Mouse (Mus musculus) left cerebral cortex, postnatal 36 days (tissue): Measurements from ENCODE around the gene Uqcc1. TPM values are rescaled to one million over a fixed set of nuclear protein-coding genes. Genes with fewer than 3 reads are reported as not detected.
A peak's percentile ranks its signal among the peaks of the same experiment; 100 is the strongest.
"Not testable (repeated sequence)": the region's sequence is repeated elsewhere in the genome, so short reads cannot be mapped to it uniquely, and the experiment has no call there.

ENCODE experiments used
- DNase-seq, 2 experiments: peaks; one replicate each; pipeline ENCODE4 v3.0.0; 2021 to 2022; ENCODE audit warnings: low spot score in 2 of 2, mixed read lengths in 1 of 2
- intact Hi-C: fragments of 180-260 bp; cut with DNase I; formaldehyde crosslinking; loops from one replicate; pipeline ENCODE4 v1.15.1; 2025
- total RNA-seq, 2 experiments: library from RNA; stranded (reverse); gene quantifications; 2 replicates each; pipeline ENCODE4 v1.2.3; 2021

Uqcc1 gene
- total RNA-seq, 2 experiments from 2014 or later = 66.0 to 70.6 TPM

DNA sequence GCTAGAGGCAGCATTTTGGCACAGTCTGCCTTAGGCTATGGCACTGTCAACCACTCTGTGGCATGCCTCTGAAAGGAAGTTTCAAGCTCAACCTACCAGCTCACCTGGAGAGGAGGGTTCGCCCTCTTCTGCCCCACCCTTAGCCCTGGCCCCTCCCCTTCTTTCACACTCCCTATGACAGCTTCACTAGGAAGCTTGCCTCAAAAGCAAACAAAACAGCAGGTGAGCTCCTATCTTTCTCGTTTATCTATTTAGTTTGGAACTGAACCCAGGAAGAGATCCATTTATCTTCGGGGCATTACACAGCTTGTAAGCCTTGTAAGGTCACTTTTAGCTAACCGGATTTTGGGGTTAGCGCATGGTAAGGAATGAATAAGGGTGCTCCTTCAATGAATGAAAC lies 60.3 kb downstream of the Uqcc1 start:
- DNase-seq = no peak
- intact Hi-C loops = no loop called here

DNA sequence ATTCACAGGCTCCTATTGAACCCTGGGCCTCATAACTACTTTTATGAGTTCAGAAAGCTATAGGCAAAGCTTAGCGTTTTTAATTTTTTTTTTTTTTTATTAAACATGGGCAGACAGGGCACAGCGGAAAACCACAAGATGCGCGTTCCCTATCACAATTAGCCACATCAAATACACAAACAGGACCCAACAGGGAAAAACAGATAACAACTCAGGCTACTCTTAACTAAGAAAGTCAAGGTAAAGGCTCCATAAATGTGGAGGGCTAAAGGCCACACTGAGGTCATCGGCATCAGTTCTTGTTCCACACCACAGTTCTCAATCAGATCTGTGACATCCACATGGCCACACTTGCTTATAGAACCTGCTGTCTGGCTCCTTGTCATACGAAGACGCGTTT lies 61.8 kb downstream of the Uqcc1 start:
- intact Hi-C loops = no loop called here
- no peak for DNase-seq

GRCm38 (mm10) chr2:155863301-155863867 lies 66.7 kb downstream of the Uqcc1 start:
- no peak for DNase-seq
- intact Hi-C loops = no loop called here

DNA sequence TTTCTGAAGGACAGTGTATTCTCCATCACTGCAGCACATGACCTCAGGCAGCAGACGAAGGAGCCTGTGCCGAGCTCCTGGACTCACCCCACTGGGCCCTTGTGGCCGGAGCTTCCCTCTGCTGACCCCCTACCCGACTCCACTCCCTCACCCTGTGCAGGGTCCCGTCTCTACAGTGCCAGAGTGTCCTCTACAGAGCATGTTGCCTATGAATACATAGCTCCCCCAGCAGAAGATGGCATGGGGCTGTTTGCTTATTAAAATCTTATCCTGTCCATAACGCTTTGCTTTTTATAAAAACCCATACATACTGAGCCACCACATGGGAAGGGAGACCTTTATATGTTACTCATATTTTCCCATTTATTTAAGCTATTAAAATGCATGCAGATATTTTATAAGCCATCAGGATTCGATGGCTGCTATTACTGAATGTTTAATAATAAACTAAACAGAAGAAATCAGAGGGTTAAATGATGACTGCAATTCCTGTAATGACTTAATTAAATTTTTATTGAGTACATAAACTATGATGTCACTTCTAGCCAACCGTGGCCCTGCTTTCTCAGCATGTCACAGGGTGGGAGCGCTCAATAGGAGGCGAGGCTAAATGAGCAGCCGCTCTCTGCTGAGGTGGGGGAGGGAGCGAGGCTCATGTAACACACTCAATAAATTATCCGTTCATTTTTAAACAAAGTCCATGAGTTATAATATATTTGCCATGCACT lies 67.4 kb downstream of the Uqcc1 start:
- no peak for DNase-seq
- intact Hi-C loops = no loop called here

DNA sequence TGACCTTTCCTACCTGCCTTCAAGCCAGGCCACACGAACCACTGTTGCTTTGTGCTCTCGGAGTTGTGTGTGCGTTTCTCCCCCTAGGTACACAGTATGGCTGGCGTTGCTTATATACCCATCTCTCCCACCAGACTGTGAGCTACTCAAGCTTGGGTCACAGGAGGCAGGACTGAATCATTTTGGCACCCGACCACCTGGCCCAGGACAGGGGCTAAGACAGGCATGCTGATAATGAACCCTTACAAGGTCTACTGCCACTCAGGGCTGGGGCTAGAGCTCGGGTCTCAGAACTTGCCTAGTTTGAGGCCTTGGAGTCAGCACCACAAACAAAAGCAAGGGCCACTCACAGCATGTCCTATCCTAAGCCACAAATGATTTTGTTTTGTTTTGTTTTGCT lies 68.5 kb downstream of the Uqcc1 start:
- intact Hi-C loops = no loop called here

DNA sequence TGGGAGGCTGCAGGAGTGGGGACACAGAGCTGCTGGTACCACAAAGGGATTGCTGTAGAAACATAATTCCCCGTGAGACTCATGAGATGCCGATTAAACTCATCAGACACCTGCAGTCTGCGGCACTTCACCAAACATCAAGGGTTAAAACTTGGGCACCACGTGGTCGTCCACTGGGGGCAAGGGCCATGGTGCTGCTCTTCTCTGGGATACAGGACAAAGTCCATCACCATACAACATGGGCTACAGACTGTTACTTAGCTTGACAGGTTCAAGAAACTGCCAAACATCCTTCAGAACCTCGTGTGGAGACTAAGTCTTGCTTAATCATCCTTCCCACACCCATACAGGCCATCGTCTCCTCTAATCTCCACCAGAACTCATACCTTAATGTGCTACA lies 70.0 kb downstream of the Uqcc1 start:
- no peak for DNase-seq
- intact Hi-C loops = no loop called here

More for the DNA sequence above, 68.5 kb downstream of the Uqcc1 start:
- no peak for DNase-seq

- no peak for DNase-seq
- intact Hi-C loops = no loop called here
Observed at GRCm38 (mm10) chr2:155852536-155852935, 77.6 kb downstream of the Uqcc1 start.

GRCm38 (mm10) chr2:155850120-155850519 lies 80.0 kb downstream of the Uqcc1 start:
- DNase-seq = no peak

GRCm38 (mm10) chr2:155849464-155849863 lies 80.6 kb downstream of the Uqcc1 start:
- intact Hi-C loops = no loop called here
- no peak for DNase-seq

More at GRCm38 (mm10) chr2:155850120-155850519, 80.0 kb downstream of the Uqcc1 start:
- intact Hi-C loops = no loop called here

DNA sequence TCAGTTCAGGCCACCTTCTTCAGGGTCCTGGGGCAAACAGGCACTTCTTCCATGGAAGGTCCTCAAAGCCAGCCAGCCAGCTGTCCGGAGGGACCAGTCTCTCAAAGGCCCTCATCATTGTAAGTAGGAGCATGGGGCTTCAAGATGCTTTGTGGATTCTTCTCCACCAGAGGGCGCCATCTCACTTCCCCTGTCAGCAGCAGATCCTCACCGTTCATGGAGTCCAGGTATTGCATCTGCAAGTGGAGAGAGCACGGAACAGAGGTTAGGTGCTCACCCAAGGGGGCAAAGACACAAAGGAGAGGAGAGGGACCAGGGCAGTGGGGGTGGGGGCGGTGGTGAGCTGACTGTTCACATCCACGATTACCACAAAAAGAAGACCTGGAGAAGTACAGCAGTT lies 81.8 kb downstream of the Uqcc1 start:
- intact Hi-C loops = loop anchor here (1.0 kb wide), 1 partner anchor 98 kb away; no protein-coding TSS in a partner anchor
- peak; percentile 69 to 78 for DNase-seq

DNA sequence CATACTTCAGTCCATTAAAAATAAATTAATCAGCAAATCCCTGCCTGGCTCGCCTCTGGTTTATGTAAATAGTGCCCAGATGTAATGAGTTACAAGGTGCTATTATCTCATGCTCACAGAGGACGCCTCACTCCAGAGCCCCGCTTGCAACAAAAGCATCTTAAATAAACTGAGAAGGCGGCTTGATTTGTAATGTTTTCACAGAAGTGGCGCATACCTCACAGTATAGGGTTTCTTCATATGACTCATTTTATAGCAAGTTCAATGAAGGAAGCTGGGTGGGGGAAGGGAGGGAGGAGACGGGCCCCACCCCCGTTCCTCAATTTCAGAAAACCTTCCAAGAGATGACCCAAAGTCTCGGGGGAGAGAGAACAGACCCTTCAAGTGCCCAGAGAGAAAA lies 83.2 kb downstream of the Uqcc1 start:
- DNase-seq = no peak
- intact Hi-C loops = no loop called here

GRCm38 (mm10) chr2:155838961-155839360 lies 91.1 kb downstream of the Uqcc1 start:
- intact Hi-C loops = no loop called here
- no peak for DNase-seq

DNA sequence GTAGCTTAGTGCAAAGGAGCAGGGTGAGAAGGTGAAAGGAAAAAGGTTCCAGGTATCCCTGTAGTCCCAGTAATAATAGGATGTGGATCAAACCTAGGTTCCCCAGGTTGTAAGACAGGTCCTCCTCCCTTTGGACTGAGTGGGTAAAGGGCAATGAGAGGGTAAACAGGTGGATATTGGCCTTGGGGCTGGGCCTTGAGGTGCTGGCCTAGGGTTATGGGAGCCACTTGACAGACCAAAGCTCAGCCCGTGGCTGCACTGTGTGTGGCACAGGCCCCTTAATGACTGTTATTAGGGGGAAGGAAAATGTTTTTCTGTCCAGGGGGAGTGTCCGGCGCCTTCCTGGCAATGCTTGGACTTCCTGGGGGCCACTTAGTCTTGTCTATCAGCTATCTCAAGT lies 92.1 kb downstream of the Uqcc1 start:
- intact Hi-C loops = no loop called here

DNA sequence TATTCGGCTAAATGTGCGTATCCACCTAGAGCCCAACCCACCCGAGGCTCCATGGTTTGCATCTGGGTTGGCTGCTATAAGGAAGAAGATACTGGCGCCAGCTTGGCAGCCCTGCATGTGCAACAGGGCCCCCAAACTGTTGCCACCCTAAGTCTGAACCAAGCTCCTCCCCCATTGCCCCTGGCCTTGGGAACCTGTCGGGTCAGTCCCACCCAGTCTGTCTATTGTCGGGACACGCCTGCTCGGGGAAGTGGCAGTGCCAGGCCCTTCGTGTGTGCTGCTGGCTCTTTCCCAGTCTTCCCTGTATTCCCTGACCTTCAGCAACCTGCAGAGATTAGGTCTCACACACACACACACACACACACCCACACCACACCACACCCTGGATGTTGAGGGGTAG lies 95.4 kb downstream of the Uqcc1 start, which contains the start of gene Fam83c:
TSS of gene Fam83c (minus strand) at position 123 of the 400 bp plus-strand sequence.
- no peak for DNase-seq
- intact Hi-C loops = no loop called here

More for the DNA sequence above, 92.1 kb downstream of the Uqcc1 start:
- DNase-seq = no peak

DNA sequence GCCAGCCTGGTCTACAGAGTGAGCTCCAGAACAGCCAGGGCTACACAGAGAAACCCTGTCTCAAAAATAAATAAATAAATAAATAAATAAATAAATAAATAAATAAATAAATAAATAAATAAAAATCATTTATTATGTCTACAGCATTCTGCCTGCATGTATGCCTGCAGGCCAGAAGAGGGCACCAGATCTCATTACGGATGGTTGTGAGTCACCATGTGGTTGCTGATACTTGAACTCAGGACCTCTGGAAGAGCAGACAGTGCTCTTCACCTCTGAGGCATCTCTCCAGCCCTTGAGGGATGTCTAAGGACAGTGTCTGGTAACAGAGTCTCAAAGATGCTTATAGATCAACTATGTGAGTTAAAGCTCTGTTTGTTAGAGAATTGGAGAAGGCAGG lies 98.0 kb downstream of the Uqcc1 start:
- not testable (repeated sequence) for DNase-seq

DNA sequence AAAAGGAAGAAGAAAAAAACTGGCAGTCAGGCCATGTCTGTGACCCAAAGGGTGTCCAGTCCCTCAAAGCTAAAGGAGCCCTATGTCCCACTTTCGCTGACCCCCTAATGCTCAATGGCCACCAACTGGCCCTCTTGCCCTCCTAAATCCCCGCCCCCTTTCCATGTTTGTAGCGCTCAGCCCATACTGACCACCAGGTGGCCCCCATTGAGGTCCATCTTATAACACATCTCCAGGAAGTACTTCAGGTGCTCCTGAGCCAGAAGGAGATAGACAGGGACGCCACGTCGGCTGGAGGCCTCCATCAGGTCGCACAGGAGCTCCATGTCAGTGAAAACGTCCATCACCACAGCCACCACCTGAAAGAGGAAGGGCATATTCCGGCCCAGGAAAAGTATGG lies 98.8 kb downstream of the Uqcc1 start:
- intact Hi-C loops = no loop called here
- no peak for DNase-seq

More for the DNA sequence above, 98.0 kb downstream of the Uqcc1 start:
- intact Hi-C loops = not testable (repeated sequence)

DNA sequence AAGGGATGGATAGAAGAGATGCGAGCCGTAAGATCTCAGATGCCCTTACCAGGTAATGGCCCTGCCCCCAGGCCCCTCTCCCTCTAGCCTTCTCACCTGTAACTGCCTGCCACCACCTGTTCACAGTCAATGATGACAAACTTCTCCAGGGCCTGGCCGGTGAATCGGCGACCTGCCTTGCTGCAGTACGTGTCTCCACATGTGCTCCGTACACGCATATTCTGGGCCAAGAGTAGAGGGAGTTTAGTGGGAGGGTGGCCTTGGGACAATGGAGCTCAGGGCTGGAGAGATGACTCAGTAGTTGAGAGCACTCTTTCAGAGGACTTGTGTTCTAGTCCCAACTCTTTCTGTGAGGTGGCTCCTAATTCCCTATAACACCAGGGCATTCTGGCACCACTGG lies 99.3 kb downstream of the Uqcc1 start:
- intact Hi-C loops = no loop called here
- DNase-seq = no peak

- DNase-seq = peak; percentile 78 to 80
- intact Hi-C loops = no loop called here
Observed at GRCm38 (mm10) chr2:155826630-155827424, 103.3 kb downstream of the Uqcc1 start, which contains the start of gene Eif6. Gene Eif6, minus strand, starts transcription at chr2:155826925.

DNA sequence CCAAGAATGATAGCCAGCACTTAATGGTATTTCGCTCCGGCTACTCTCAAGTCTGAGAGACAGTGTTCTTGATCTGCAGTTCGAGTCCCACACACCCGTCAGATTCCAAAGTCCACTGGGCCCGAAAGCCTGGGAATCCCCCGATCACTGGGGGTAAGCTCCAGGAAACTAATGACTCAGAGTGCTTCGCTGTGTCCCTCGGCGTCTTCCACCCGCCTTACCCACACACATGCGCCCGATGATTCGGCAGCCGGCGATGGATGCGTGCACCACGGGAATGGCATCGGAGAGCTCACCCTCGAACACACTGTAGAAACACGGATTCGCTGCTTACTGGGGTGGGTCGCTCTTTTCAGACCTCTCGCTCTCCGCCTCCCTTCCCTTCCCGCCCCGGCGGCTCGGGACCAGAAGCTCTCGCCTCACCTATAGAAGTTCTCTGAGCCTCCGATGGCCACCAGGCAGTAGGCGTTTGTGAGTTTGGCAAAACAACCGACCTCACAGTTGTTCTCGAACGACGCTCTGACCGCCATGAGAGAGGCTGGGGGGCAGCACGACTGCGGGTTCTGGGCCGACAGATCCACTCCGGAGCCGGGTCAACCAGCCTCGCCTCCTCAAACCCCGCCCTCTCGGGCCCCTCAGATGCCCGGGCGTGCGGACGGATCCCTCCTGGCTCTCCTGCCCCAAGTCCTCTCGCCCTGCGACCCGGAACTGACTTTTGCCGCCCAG lies 104.0 kb downstream of the Uqcc1 start:
- no peak for DNase-seq
- intact Hi-C loops = no loop called here

DNA sequence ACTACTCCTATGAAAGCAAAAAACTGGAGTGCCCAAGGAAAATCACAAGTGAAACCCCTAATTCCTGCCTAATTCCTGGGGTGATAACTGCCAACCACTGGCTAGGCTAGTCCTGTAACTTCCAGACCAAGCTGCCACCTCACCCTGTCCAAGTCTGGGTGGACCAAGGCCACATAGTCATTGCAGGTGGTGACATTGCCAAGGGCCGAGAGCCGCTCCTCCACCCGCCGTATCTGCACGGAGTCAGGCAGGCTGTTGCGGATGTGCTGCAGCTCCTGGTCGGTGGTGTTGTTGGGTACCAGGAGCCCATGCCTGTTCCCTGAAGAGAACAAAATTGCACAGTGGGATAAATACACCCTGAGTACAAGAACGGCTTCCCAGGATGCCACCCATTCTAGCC lies 106.4 kb downstream of the Uqcc1 start:
- no peak for DNase-seq
- intact Hi-C loops = no loop called here
